Mouse (Mus musculus) liver, adult 2 months (tissue): Measurements from ENCODE around the gene Ntm.

Experiments used
- CTCF ChIP-seq: fragments of 200-500 bp; IDR thresholded peaks from 2 replicates; pipeline ENCODE4 v1.5.1; 2011; ENCODE audit warnings: low read depth, low read length, control low read depth
- POLR2A ChIP-seq: fragments of 200-500 bp; IDR thresholded peaks from 2 replicates; pipeline ENCODE4 v1.6.1; 2011; ENCODE audit warnings: low read length, control low read depth; ENCODE audit not compliant: insufficient read depth; ENCODE audit errors: extremely low read depth

GRCm38 (mm10) chr9:29217951-29218350 is 745.0 kb downstream of the Ntm start:
- TF ChIP-seq CTCF, result no peak
- TF ChIP-seq POLR2A, result no peak
